Mouse (Mus musculus): ENCODE data around the gene Tcf7l1.
A peak's percentile ranks its signal among the peaks of the same experiment; 100 is the strongest.

Gene Tcf7l1

GRCm38 (mm10) chr6:72616643-72617288, 172.3 kb downstream of the Tcf7l1 start, which contains the start of gene Tgoln1:
Tgoln1 (minus strand) TSS chr6:72617000.
- peak; percentile 96 for DNase-seq

GRCm38 (mm10) chr6:72615561-72616375, 173.3 kb downstream of the Tcf7l1 start:
- DNase-seq: peak in 1 of 2 experiments; percentile 39

GRCm38 (mm10) chr6:72615151-72615550, 173.9 kb downstream of the Tcf7l1 start:
- no peak for DNase-seq

GRCm38 (mm10) chr6:72610261-72610660, 178.8 kb downstream of the Tcf7l1 start:
- DNase-seq: no peak

- no peak for DNase-seq
Observed at GRCm38 (mm10) chr6:72608662-72609184, 180.3 kb downstream of the Tcf7l1 start.

- DNase-seq: no peak
Observed at GRCm38 (mm10) chr6:72607676-72608075, 181.4 kb downstream of the Tcf7l1 start.

GRCm38 (mm10) chr6:72607060-72607459, 182.0 kb downstream of the Tcf7l1 start:
- DNase-seq: no peak

- DNase-seq: no peak
Observed at GRCm38 (mm10) chr6:72604066-72604465, 185.0 kb downstream of the Tcf7l1 start.

GRCm38 (mm10) chr6:72601732-72602131, 187.3 kb downstream of the Tcf7l1 start:
- peak; percentile 76 to 81 for DNase-seq

- DNase-seq: no peak
Observed at GRCm38 (mm10) chr6:72600771-72601170, 188.3 kb downstream of the Tcf7l1 start.

- no peak for DNase-seq
Observed at GRCm38 (mm10) chr6:72600216-72600615, 188.8 kb downstream of the Tcf7l1 start.

GRCm38 (mm10) chr6:72598791-72599557, 190.1 kb downstream of the Tcf7l1 start:
- peak in 1 of 2 experiments; percentile 41 for DNase-seq

- peak; percentile 84 to 90 for DNase-seq
Observed at GRCm38 (mm10) chr6:72597956-72598753, 190.9 kb downstream of the Tcf7l1 start, which contains the start of the genes Elmod3 and Retsat. Elmod3 (minus strand) TSS chr6:72598413. Retsat (plus strand) TSS chr6:72598475.

GRCm38 (mm10) chr6:72597083-72597874, 191.8 kb downstream of the Tcf7l1 start:
- DNase-seq: no peak

GRCm38 (mm10) chr6:72593914-72594313, 195.1 kb downstream of the Tcf7l1 start:
- no peak for DNase-seq

GRCm38 (mm10) chr6:72593011-72593803, 195.8 kb downstream of the Tcf7l1 start:
- DNase-seq: no peak

- DNase-seq: no peak
Observed at GRCm38 (mm10) chr6:72590111-72590510, 198.9 kb downstream of the Tcf7l1 start.

GRCm38 (mm10) chr6:72588307-72588706, 200.7 kb downstream of the Tcf7l1 start:
- DNase-seq: no peak

GRCm38 (mm10) chr6:72586701-72587100, 202.4 kb downstream of the Tcf7l1 start:
- no peak for DNase-seq

- DNase-seq: no peak
Observed at GRCm38 (mm10) chr6:72584154-72584553, 204.9 kb downstream of the Tcf7l1 start.

All from cerebellum, adult 18-20 months (tissue).